Mouse (Mus musculus) brain, embryonic 14.5 days (tissue): ENCODE measurements around the gene Slc2a9. TPM values are rescaled to one million over a fixed set of nuclear protein-coding genes. Genes with fewer than 3 reads are reported as not detected.
A peak's percentile ranks its signal among the peaks of the same experiment; 100 is the strongest.

Experiments
- DNase-seq: peaks from one replicate; pipeline ENCODE4 v3.0.0-alpha.2; 2011; ENCODE audit warnings: low read depth
- CTCF ChIP-seq: fragments of 200-500 bp; IDR thresholded peaks from 2 replicates; pipeline ENCODE4 v1.5.1; 2012; ENCODE audit warnings: inconsistent platforms, mild to moderate bottlenecking, moderate library complexity, borderline replicate concordance; ENCODE audit not compliant: insufficient read depth, insufficient read length; ENCODE audit errors: extremely low read depth
- POLR2A ChIP-seq: fragments of 200-500 bp; IDR thresholded peaks from 2 replicates; pipeline ENCODE4 v1.6.1; 2012; ENCODE audit warnings: mild to moderate bottlenecking, inconsistent platforms, borderline replicate concordance; ENCODE audit not compliant: poor library complexity, insufficient read depth, insufficient read length, severe bottlenecking; ENCODE audit errors: extremely low read depth
- polyA plus RNA-seq: library from polyadenylated mRNA; depleted of rRNA; stranded (reverse); fragments of >200 nt; gene quantifications from 2 replicates; pipeline ENCODE4 v1.2.3, GENCODE M21; 2012

Slc2a9 gene
- polyA plus RNA-seq, 1 experiment: 0.81 TPM

- TF ChIP-seq CTCF (no peak), POLR2A (no peak)
- no peak for DNase-seq
These were observed 33.9 kb upstream of the Slc2a9 start for GRCm38 (mm10) chr5:38536822-38537221.

GRCm38 (mm10) chr5:38532084-38532483 lies 29.1 kb upstream of the Slc2a9 start:
- TF ChIP-seq CTCF: no peak
- TF ChIP-seq POLR2A: no peak
- peak; percentile 73 for DNase-seq

GRCm38 (mm10) chr5:38529724-38530428 lies 26.9 kb upstream of the Slc2a9 start:
- TF ChIP-seq POLR2A (no peak), CTCF (peak; percentile 61; the same call in 1 of the 2 replicates)
- peak; percentile 45 for DNase-seq

GRCm38 (mm10) chr5:38522977-38523376 lies 20.0 kb upstream of the Slc2a9 start:
- no peak for TF ChIP-seq POLR2A
- TF ChIP-seq CTCF: no peak
- DNase-seq: no peak

- no peak for DNase-seq
- TF ChIP-seq POLR2A: no peak
- no peak for TF ChIP-seq CTCF
These were observed 17.9 kb upstream of the Slc2a9 start for GRCm38 (mm10) chr5:38520838-38521237.

GRCm38 (mm10) chr5:38516267-38516666 lies 13.3 kb upstream of the Slc2a9 start:
- peak; percentile 28; the same call in 1 of the 2 replicates for TF ChIP-seq CTCF
- TF ChIP-seq POLR2A: no peak

GRCm38 (mm10) chr5:38512991-38513390 lies 10.0 kb upstream of the Slc2a9 start:
- TF ChIP-seq CTCF: no peak
- DNase-seq: peak; percentile 23

More at GRCm38 (mm10) chr5:38516267-38516666, 13.3 kb upstream of the Slc2a9 start:
- DNase-seq: peak; percentile 69

- DNase-seq: no peak
- TF ChIP-seq CTCF (no peak), POLR2A (no peak)
These were observed 6.6 kb upstream of the Slc2a9 start for GRCm38 (mm10) chr5:38509568-38509967.

- TF ChIP-seq POLR2A (no peak), CTCF (no peak)
- no peak for DNase-seq
These were observed 2.5 kb upstream of the Slc2a9 start for GRCm38 (mm10) chr5:38505435-38505765.

- no peak for TF ChIP-seq POLR2A
- no peak for TF ChIP-seq CTCF
- no peak for DNase-seq
These were observed 1.9 kb upstream of the Slc2a9 start for GRCm38 (mm10) chr5:38504747-38505434.

- DNase-seq: no peak
These were observed 1.2 kb upstream of the Slc2a9 start for GRCm38 (mm10) chr5:38504116-38504515.

GRCm38 (mm10) chr5:38500043-38500442 lies 2.9 kb downstream of the Slc2a9 start:
- TF ChIP-seq POLR2A (no peak), CTCF (no peak)
- no peak for DNase-seq

More at GRCm38 (mm10) chr5:38504116-38504515, 1.2 kb upstream of the Slc2a9 start:
- TF ChIP-seq CTCF (no peak), POLR2A (no peak)

GRCm38 (mm10) chr5:38499316-38499811 lies 3.6 kb downstream of the Slc2a9 start:
- TF ChIP-seq POLR2A (no peak), CTCF (no peak)
- DNase-seq: peak; percentile 44

- DNase-seq: no peak
- TF ChIP-seq POLR2A: no peak
These were observed 4.5 kb downstream of the Slc2a9 start for GRCm38 (mm10) chr5:38498479-38498878.

GRCm38 (mm10) chr5:38496491-38497057 lies 6.4 kb downstream of the Slc2a9 start:
- TF ChIP-seq CTCF: no peak
- no peak for TF ChIP-seq POLR2A
- DNase-seq: no peak
